Mouse (Mus musculus) T-helper 2 cell (primary cell): Measurements from ENCODE around the gene Gm8271.
"Not testable (repeated sequence)": the region's sequence is repeated elsewhere in the genome, so short reads cannot be mapped to it uniquely, and the experiment has no call there.

ENCODE experiments used
- in situ Hi-C: fragments of 300-600 bp; cut with MboI, MseI; formaldehyde crosslinking; loops from one replicate; pipeline ENCODE4 v1.15.1; 2025; ENCODE audit warnings: high pct_unique_total_duplicates

The Gm8271 gene

DNA sequence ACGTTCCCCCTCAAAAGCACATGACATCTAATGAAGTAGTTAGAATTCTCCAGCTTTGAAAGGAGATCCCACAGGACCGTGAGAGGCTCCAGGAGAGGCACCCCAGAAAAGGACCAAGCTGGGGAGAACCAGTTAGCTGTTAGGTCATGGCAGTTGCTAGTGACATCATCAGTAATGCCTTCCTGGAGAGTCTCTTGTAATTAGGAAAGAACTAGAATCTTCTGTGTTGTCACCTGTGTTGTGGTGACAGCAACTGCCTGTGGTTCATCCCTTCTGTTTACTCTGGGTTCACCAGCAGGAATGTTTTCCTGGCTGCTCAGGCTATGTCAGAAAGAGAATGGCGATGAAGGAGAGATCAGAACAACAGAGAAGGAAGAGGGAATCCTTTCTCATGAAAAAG is at the start of gene Gm8271:
Gene Gm8271, plus strand, starts transcription at position 301 of the 400 bp plus-strand sequence.
- in situ Hi-C loops: not testable (repeated sequence)

DNA sequence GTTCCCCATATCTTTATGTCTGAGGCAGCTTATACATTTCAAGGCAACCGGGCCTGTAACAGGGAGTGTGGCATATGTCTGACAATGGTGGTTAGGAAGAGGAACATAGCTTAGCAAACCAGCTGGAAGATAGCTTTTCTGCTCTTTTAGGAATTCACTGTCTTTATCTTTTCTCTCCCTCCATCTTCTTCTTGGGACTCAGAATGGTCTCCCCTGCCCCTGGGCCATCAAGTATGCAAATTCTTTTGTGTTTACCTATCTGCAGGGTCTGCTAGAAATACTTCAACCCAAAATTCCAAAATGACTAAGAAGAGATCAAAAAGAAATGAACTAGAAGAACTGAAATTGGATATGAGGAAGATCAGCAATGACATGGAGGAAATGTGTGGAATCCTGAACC is 21.4 kb upstream of the Gm8271 start, which contains the start of gene Gm3317:
Gene Gm3317, plus strand, starts transcription at position 301 of the 400 bp plus-strand sequence.
- in situ Hi-C loops: not testable (repeated sequence)
